Mouse (Mus musculus) cerebellum, adult 18-20 months (tissue): ENCODE measurements around the gene Ankrd13c.
"Not testable (repeated sequence)": the region's sequence is repeated elsewhere in the genome, so short reads cannot be mapped to it uniquely, and the experiment has no call there.

ENCODE experiments used
- DNase-seq, 2 experiments: peaks; one replicate each; pipeline ENCODE4 v3.0.0; 2021

Ankrd13c gene

GRCm38 (mm10) chr3:157946843-157947358 is at the start of gene Ankrd13c:
Gene Ankrd13c (plus strand): TSS chr3:157947239.
- DNase-seq, result peak; percentile 92 to 93

- no peak for DNase-seq
Measured at GRCm38 (mm10) chr3:157897645-157898044, 49.4 kb upstream of the Ankrd13c start.

- no peak for DNase-seq
Measured at GRCm38 (mm10) chr3:157899986-157900385, 47.1 kb upstream of the Ankrd13c start.

- no peak for DNase-seq
Measured at GRCm38 (mm10) chr3:157901721-157902120, 45.3 kb upstream of the Ankrd13c start.

GRCm38 (mm10) chr3:157908166-157908565 is 38.9 kb upstream of the Ankrd13c start:
- no peak for DNase-seq

- no peak for DNase-seq
Measured at GRCm38 (mm10) chr3:157910262-157910661, 36.8 kb upstream of the Ankrd13c start.

- DNase-seq, result no peak
Measured at GRCm38 (mm10) chr3:157912155-157912554, 34.9 kb upstream of the Ankrd13c start.

- DNase-seq, result no peak
Measured at GRCm38 (mm10) chr3:157916336-157916735, 30.7 kb upstream of the Ankrd13c start.

- no peak for DNase-seq
Measured at GRCm38 (mm10) chr3:157921376-157921775, 25.7 kb upstream of the Ankrd13c start.

- DNase-seq, result no peak
Measured at GRCm38 (mm10) chr3:157923268-157923835, 23.7 kb upstream of the Ankrd13c start.

- peak; percentile 83 to 93 for DNase-seq
Measured at GRCm38 (mm10) chr3:157924692-157925328, 22.2 kb upstream of the Ankrd13c start, which contains the start of gene Cth. Gene Cth (minus strand): TSS chr3:157925077.

GRCm38 (mm10) chr3:157925706-157926510 is 21.1 kb upstream of the Ankrd13c start:
- DNase-seq, result no peak

- DNase-seq, result no peak
Measured at GRCm38 (mm10) chr3:157926761-157927160, 20.3 kb upstream of the Ankrd13c start.

- no peak for DNase-seq
Measured at GRCm38 (mm10) chr3:157928731-157929130, 18.3 kb upstream of the Ankrd13c start.

- no peak for DNase-seq
Measured at GRCm38 (mm10) chr3:157929417-157929816, 17.6 kb upstream of the Ankrd13c start.

GRCm38 (mm10) chr3:157931592-157931991 is 15.4 kb upstream of the Ankrd13c start:
- DNase-seq, result no peak

GRCm38 (mm10) chr3:157932074-157932473 is 15.0 kb upstream of the Ankrd13c start:
- no peak for DNase-seq

- DNase-seq, result not testable (repeated sequence)
Measured at GRCm38 (mm10) chr3:157933223-157933622, 13.8 kb upstream of the Ankrd13c start.

- DNase-seq, result no peak
Measured at GRCm38 (mm10) chr3:157934301-157934823, 12.7 kb upstream of the Ankrd13c start.

- no peak for DNase-seq
Measured at GRCm38 (mm10) chr3:157938585-157938984, 8.5 kb upstream of the Ankrd13c start.

- DNase-seq, result peak in 1 of 2 experiments; percentile 35
Measured at GRCm38 (mm10) chr3:157947383-157948280, 593 bp downstream of the Ankrd13c start.

GRCm38 (mm10) chr3:157952716-157953115 is 5.7 kb downstream of the Ankrd13c start:
- DNase-seq, result no peak
